Mouse (Mus musculus): ENCODE data around the gene Kmt2c. TPM values are rescaled to one million over a fixed set of nuclear protein-coding genes. Genes with fewer than 3 reads are reported as not detected.

The Kmt2c gene
- polyA plus RNA-seq, 1 experiment from 2014 or later: 16.9 TPM

- H3K27ac ChIP-seq: peak within 1 kb of the TSS; percentile 88
- H3K4me2 ChIP-seq: peak within 1 kb of the TSS; percentile 61
- 4% methylated on average over 72 of the region's 72 CpGs for WGBS
- H3K36me3 ChIP-seq: 0 out of 2 replicates have a peak, but pooled peaks cover 3% of the 10 kb centered on the region
- ATAC-seq (ENCODE audit: insufficient number of reproducible peaks, insufficient read depth, low FRiP score, low TSS enrichment, low read depth): peak; percentile 94
- H3K9ac ChIP-seq (replicated peaks): peak within 1 kb of the TSS; percentile 90
- H3K4me1 ChIP-seq (replicated peaks): peaks cover 11% of the 10 kb centered on the region; the same call in 1 of the 2 replicates
- no peaks in the 10 kb centered on the region for H3K9me3 ChIP-seq
- no peaks in the 10 kb centered on the region for H3K27me3 ChIP-seq
- H3K4me3 ChIP-seq (replicated peaks): peak within 1 kb of the TSS; percentile 71
Observed at GRCm38 (mm10) chr5:25222752-25223702, 275.6 kb downstream of the Kmt2c start, which contains the start of gene E130116L18Rik. Gene E130116L18Rik, minus strand, starts transcription at chr5:25223153.

Other genes with a start within 250 kb of the Kmt2c start
- gene Cct8l1, start 17.3 kb upstream of the Kmt2c start, polyA plus RNA-seq (2016; fragmentation: Nextera tagmentation; extraction: Ambion mirVana): not detected in 2 replicates
- 14.5 and 14.9 TPM in 2 replicates for gene Xrcc2, start 207.0 kb upstream of the Kmt2c start, polyA plus RNA-seq (2016; fragmentation: Nextera tagmentation; extraction: Ambion mirVana)

All from limb, embryonic 12.5 days (tissue).